Mouse (Mus musculus) retina, adult 2 months (tissue): Measurements from ENCODE around the gene Sv2a.
"Not testable (repeated sequence)": the region's sequence is repeated elsewhere in the genome, so short reads cannot be mapped to it uniquely, and the experiment has no call there.

Source experiments
- DNase-seq: peaks from one replicate; pipeline ENCODE4 v3.0.0-alpha.2; 2012; ENCODE audit warnings: low read depth, low spot score

The Sv2a gene

GRCm38 (mm10) chr3:96173185-96173584 is 7.8 kb upstream of the Sv2a start:
- DNase-seq = no peak

GRCm38 (mm10) chr3:96174042-96174441 is 6.9 kb upstream of the Sv2a start:
- DNase-seq = not testable (repeated sequence)

GRCm38 (mm10) chr3:96175251-96175650 is 5.7 kb upstream of the Sv2a start:
- DNase-seq = no peak

- no peak for DNase-seq
Observed at GRCm38 (mm10) chr3:96178427-96178826, 2.5 kb upstream of the Sv2a start.

GRCm38 (mm10) chr3:96178902-96179301 is 2.0 kb upstream of the Sv2a start:
- DNase-seq = no peak

GRCm38 (mm10) chr3:96179531-96179930 is 1.4 kb upstream of the Sv2a start:
- no peak for DNase-seq

- DNase-seq = no peak
Observed at GRCm38 (mm10) chr3:96181510-96182381, 795 bp downstream of the Sv2a start.

- DNase-seq = no peak
Observed at GRCm38 (mm10) chr3:96182382-96182776, 1.4 kb downstream of the Sv2a start.

- DNase-seq = no peak
Observed at GRCm38 (mm10) chr3:96192977-96193376, 12.0 kb downstream of the Sv2a start.

GRCm38 (mm10) chr3:96194966-96195365 is 14.0 kb downstream of the Sv2a start:
- no peak for DNase-seq

- DNase-seq = no peak
Observed at GRCm38 (mm10) chr3:96195616-96196313, 14.8 kb downstream of the Sv2a start.

GRCm38 (mm10) chr3:96196437-96197128 is 15.6 kb downstream of the Sv2a start:
- DNase-seq = no peak

- DNase-seq = no peak
Observed at GRCm38 (mm10) chr3:96197129-96197749, 16.3 kb downstream of the Sv2a start.

- no peak for DNase-seq
Observed at GRCm38 (mm10) chr3:96198181-96198580, 17.2 kb downstream of the Sv2a start.

GRCm38 (mm10) chr3:96198601-96199251 is 17.8 kb downstream of the Sv2a start:
- not testable (repeated sequence) for DNase-seq

- no peak for DNase-seq
Observed at GRCm38 (mm10) chr3:96199731-96200130, 18.8 kb downstream of the Sv2a start.

GRCm38 (mm10) chr3:96207819-96208218 is 26.9 kb downstream of the Sv2a start:
- no peak for DNase-seq

GRCm38 (mm10) chr3:96209242-96209641 is 28.3 kb downstream of the Sv2a start:
- no peak for DNase-seq

- no peak for DNase-seq
Observed at GRCm38 (mm10) chr3:96219191-96219641, 38.3 kb downstream of the Sv2a start.

GRCm38 (mm10) chr3:96219661-96220130 is 38.7 kb downstream of the Sv2a start, which contains the start of the genes Bola1 and Hist2h2ab:
Bola1 (minus strand) TSS chr3:96219709.
Hist2h2ab (plus strand) TSS chr3:96219865.
- no peak for DNase-seq
